In genomic region chr14:30880251-30880650, GRCm38 (mm10) we compare ENCODE assay signal across 20 mouse cellular contexts. TPM values are rescaled to one million over a fixed set of nuclear protein-coding genes. Genes with fewer than 3 reads are reported as not detected.
A peak's percentile ranks its signal among the peaks of the same experiment; 100 is the strongest.
DNase-seq lines count a peak whose midpoint lies in the region; ATAC-seq and TF ChIP-seq lines count a peak whose summit lies in the region.
"Had no signal": no experiment of that assay in that cellular context is flagged by ENCODE, and none has a peak within 500 bp of the region (broad histone marks: within the 10 kb centered on the region; RNA-seq: fewer than 3 reads in every experiment).

No protein-coding gene starts in this region.

- intact Hi-C loops in heart, adult 2 months (cut with DNase I): loop anchor here (5.0 kb wide), 1 partner anchor 67 kb away; no protein-coding TSS in a partner anchor
- intact Hi-C loops in heart, postnatal 25 days (cut with DNase I): loop anchor here (2.0 to 5.0 kb wide), 2 partner anchors 13 to 62 kb away; partner anchors contain the start of gene Itih1

- H3K9me3 ChIP-seq in intestine, embryonic 15.5 days: no peaks in the 10 kb centered on the region
- H3K9me3 ChIP-seq in intestine, postnatal 0 days (ENCODE audit: control insufficient read depth): no peaks in the 10 kb centered on the region
- no peaks in the 10 kb centered on the region for H3K9me3 ChIP-seq in intestine, embryonic 16.5 days (ENCODE audit: control insufficient read depth, low read length)
- H3K9me3 ChIP-seq: forebrain, embryonic 15.5 days; neural tube, embryonic 12.5 days had no signal

- no peaks in the 10 kb centered on the region for H3K36me3 ChIP-seq in heart, adult 2 months (ENCODE audit: control insufficient read depth, insufficient read depth, low read length)
- no peaks in the 10 kb centered on the region for H3K36me3 ChIP-seq in intestine, embryonic 15.5 days
- H3K36me3 ChIP-seq in intestine, postnatal 0 days (ENCODE audit: control insufficient read depth, insufficient read depth): no peaks in the 10 kb centered on the region
- H3K36me3 ChIP-seq in intestine, embryonic 16.5 days (ENCODE audit: control insufficient read depth, insufficient read depth, low read length): no peaks in the 10 kb centered on the region

- peak overlapping the region; percentile 85 for H3K27ac ChIP-seq in heart, adult 2 months
- no peak overlapping the region for H3K27ac ChIP-seq in intestine, embryonic 15.5 days
- no peak overlapping the region for H3K27ac ChIP-seq in intestine, postnatal 0 days (ENCODE audit: low read depth, low read length)
- no peak overlapping the region for H3K27ac ChIP-seq in intestine, embryonic 16.5 days (ENCODE audit: low read length)
- H3K27ac ChIP-seq: forebrain, embryonic 15.5 days; hindbrain, embryonic 14.5 days; liver, embryonic 14.5 days; neural tube, embryonic 12.5 days had no signal

- H3K79me2 ChIP-seq in heart, adult 2 months (replicated peaks; ENCODE audit: control insufficient read depth, insufficient read depth, low read length): no peaks in the 10 kb centered on the region

- no peak for TF ChIP-seq POLR2A in heart, adult 2 months (IDR thresholded peaks at IDR 0.05; ENCODE audit: insufficient read depth, low read depth, low read length)

- no peak for DNase-seq in heart, adult 2 months
- DNase-seq in heart, postnatal 25 days (ENCODE audit: low spot score): no peak
- peak; percentile 24 for DNase-seq in adipocyte (ENCODE audit: low spot score)
- DNase-seq in natural killer cell, adult 2 months (ENCODE audit: low spot score in 2 of 2): no peak
- DNase-seq: adrenal gland, postnatal 14 days; cerebellum, adult 8-10 months; cerebellum, postnatal 36 days; layer of hippocampus, adult 9-11 months; lung, embryonic 14.5 days; right cerebral cortex, postnatal 14 days; spleen, adult 18-20 months had no signal

- H3K4me3 ChIP-seq in heart, adult 2 months: peak overlapping the region; percentile 31; the same call in 1 of the 2 replicates
- H3K4me3 ChIP-seq in intestine, embryonic 15.5 days (replicated peaks): no peak overlapping the region
- no peak overlapping the region for H3K4me3 ChIP-seq in intestine, postnatal 0 days (ENCODE audit: low read depth, low read length)
- H3K4me3 ChIP-seq in intestine, embryonic 16.5 days (ENCODE audit: low read length): no peak overlapping the region
- H3K4me3 ChIP-seq: forebrain, embryonic 15.5 days; neural tube, embryonic 12.5 days had no signal

- H3K27me3 ChIP-seq in heart, adult 2 months (ENCODE audit: control insufficient read depth, insufficient read depth, low read length): no peaks in the 10 kb centered on the region
- H3K27me3 ChIP-seq in intestine, embryonic 15.5 days (replicated peaks): no peaks in the 10 kb centered on the region
- no peaks in the 10 kb centered on the region for H3K27me3 ChIP-seq in intestine, postnatal 0 days (replicated peaks; ENCODE audit: control insufficient read depth, insufficient read depth, low read length)
- H3K27me3 ChIP-seq in intestine, embryonic 16.5 days (replicated peaks; ENCODE audit: control insufficient read depth, insufficient read depth, low read length): no peaks in the 10 kb centered on the region
- H3K27me3 ChIP-seq: forebrain, embryonic 15.5 days; neural tube, embryonic 12.5 days had no signal

- no peak for TF ChIP-seq EP300 in heart, adult 2 months (IDR thresholded peaks at IDR 0.05; ENCODE audit: insufficient read depth, low read depth, low read length)

- ATAC-seq in intestine, embryonic 15.5 days: no peak
- no peak for ATAC-seq in intestine, postnatal 0 days
- ATAC-seq in intestine, embryonic 16.5 days: no peak
- ATAC-seq in megakaryocyte progenitor cell, adult 5-6 weeks (replicated peaks; ENCODE audit: poor library complexity): no peak
- ATAC-seq: forebrain, embryonic 15.5 days had no signal

- H3K4me1 ChIP-seq in heart, adult 2 months (ENCODE audit: control insufficient read depth, insufficient read depth, low read length): peaks cover 13% of the 10 kb centered on the region
- peaks cover 15% of the 10 kb centered on the region for H3K4me1 ChIP-seq in intestine, embryonic 15.5 days (replicated peaks)
- H3K4me1 ChIP-seq in intestine, postnatal 0 days (replicated peaks; ENCODE audit: control insufficient read depth, insufficient read depth, low read length): no peaks in the 10 kb centered on the region
- H3K4me1 ChIP-seq in intestine, embryonic 16.5 days (ENCODE audit: control insufficient read depth, insufficient read depth, low read length): peaks cover 19% of the 10 kb centered on the region
- H3K4me1 ChIP-seq: neural tube, embryonic 12.5 days had no signal

- peak overlapping the region; percentile 55; the same call in 1 of the 2 replicates for H3K9ac ChIP-seq in heart, adult 2 months (ENCODE audit: low read depth, low read length)
- no peak overlapping the region for H3K9ac ChIP-seq in intestine, embryonic 15.5 days
- H3K9ac ChIP-seq in intestine, postnatal 0 days (ENCODE audit: low read depth, low read length): no peak overlapping the region
- no peak overlapping the region for H3K9ac ChIP-seq in intestine, embryonic 16.5 days (ENCODE audit: low read depth, low read length)
- H3K9ac ChIP-seq: forebrain, embryonic 15.5 days; hindbrain, embryonic 14.5 days; liver, embryonic 14.5 days; lung, embryonic 14.5 days; neural tube, embryonic 12.5 days had no signal

- no peak for TF ChIP-seq CTCF in heart, adult 2 months (IDR thresholded peaks at IDR 0.05)
- TF ChIP-seq CTCF in intestine, postnatal 0 days (IDR thresholded peaks at IDR 0.05; ENCODE audit: low read depth): no peak

- 66% methylated on average over 8 of the region's 8 CpGs for WGBS in heart, adult 2 months
- 72% methylated on average over 8 of the region's 8 CpGs for WGBS in intestine, embryonic 15.5 days
- 69% methylated on average over 8 of the region's 8 CpGs for WGBS in intestine, postnatal 0 days
- WGBS in intestine, embryonic 16.5 days: 66% methylated on average over 8 of the region's 8 CpGs

- H3K4me2 ChIP-seq in intestine, embryonic 15.5 days (replicated peaks): peak overlapping the region; percentile 30; the same call in 1 of the 2 replicates
- H3K4me2 ChIP-seq in intestine, postnatal 0 days (replicated peaks; ENCODE audit: low read depth): no peak overlapping the region
- H3K4me2 ChIP-seq in intestine, embryonic 16.5 days (ENCODE audit: low read depth, low read length): peak overlapping the region; percentile 11; the same call in 1 of the 2 replicates
- H3K4me2 ChIP-seq: forebrain, embryonic 15.5 days; hindbrain, embryonic 14.5 days; lung, embryonic 14.5 days; midbrain, embryonic 11.5 days; neural tube, embryonic 12.5 days had no signal

RNA-seq across cellular contexts. Expression of gene Mustn1, which starts 1.3 kb away (rescaled TPM):
- 10 to 100 TPM; 14.4 to 15.9 TPM for total RNA-seq in heart, adult 2 months (2021)
- polyA plus RNA-seq in heart, adult 2 months (2012; rRNA removed): 13.6 and 17.7 TPM in 2 replicates
- 10 to 100 TPM; 11.1 to 16.9 TPM for total RNA-seq in heart, postnatal 25 days (2021)
- polyA plus RNA-seq in intestine, embryonic 15.5 days (2015; fragmentation: Nextera tagmentation; extraction: Ambion mirVana): 8.1 and 8.3 TPM in 2 replicates
- 24.7 and 27.2 TPM in 2 replicates for polyA plus RNA-seq in intestine, postnatal 0 days (2015; fragmentation: Nextera tagmentation; extraction: Ambion mirVana)
- 8.8 and 10.6 TPM in 2 replicates for polyA plus RNA-seq in intestine, embryonic 16.5 days (2015; fragmentation: Nextera tagmentation; extraction: Ambion mirVana)
- 0.47 and 0.49 TPM in 2 replicates for total RNA-seq in megakaryocyte progenitor cell, adult 5-6 weeks (2015)
- 0.27 and 0.50 TPM in 2 replicates for total RNA-seq in megakaryocyte progenitor cell, adult 5-6 weeks (2017)

RNA-seq across cellular contexts. Expression of gene Itih4, which starts 6.0 kb away (rescaled TPM):
- total RNA-seq in heart, adult 2 months (2021): 1 to 10 TPM; 7.1 to 7.3 TPM
- polyA plus RNA-seq in heart, adult 2 months (2012; rRNA removed): 4.7 and 7.0 TPM in 2 replicates
- 1 to 10 TPM; 4.8 to 6.9 TPM for total RNA-seq in heart, postnatal 25 days (2021)
- polyA plus RNA-seq in intestine, embryonic 15.5 days (2015; fragmentation: Nextera tagmentation; extraction: Ambion mirVana): 1.1 and 2.6 TPM in 2 replicates
- polyA plus RNA-seq in intestine, postnatal 0 days (2015; fragmentation: Nextera tagmentation; extraction: Ambion mirVana): 0.16 TPM in 1 of 2 replicates, not detected in the other
- polyA plus RNA-seq in intestine, embryonic 16.5 days (2015; fragmentation: Nextera tagmentation; extraction: Ambion mirVana): 1.0 and 3.1 TPM in 2 replicates
- not detected in 2 replicates for total RNA-seq in megakaryocyte progenitor cell, adult 5-6 weeks (2015)
- not detected in 2 replicates for total RNA-seq in megakaryocyte progenitor cell, adult 5-6 weeks (2017)
- polyA plus RNA-seq: forebrain, embryonic 15.5 days; hindbrain, embryonic 14.5 days; lung, embryonic 14.5 days; midbrain, embryonic 11.5 days; neural tube, embryonic 12.5 days had no signal

RNA-seq across cellular contexts. Expression of gene Itih3, which starts 43.3 kb away (rescaled TPM):
- total RNA-seq in heart, adult 2 months (2021): under 1 TPM; 0.82 to 0.86 TPM
- 0.25 and 0.44 TPM in 2 replicates for polyA plus RNA-seq in heart, adult 2 months (2012; rRNA removed)
- under 1 TPM; 0.39 to 0.64 TPM for total RNA-seq in heart, postnatal 25 days (2021)
- polyA plus RNA-seq in intestine, embryonic 15.5 days (2015; fragmentation: Nextera tagmentation; extraction: Ambion mirVana): 3.2 and 5.1 TPM in 2 replicates
- polyA plus RNA-seq in intestine, postnatal 0 days (2015; fragmentation: Nextera tagmentation; extraction: Ambion mirVana): 3.9 and 4.7 TPM in 2 replicates
- 3.6 and 8.1 TPM in 2 replicates for polyA plus RNA-seq in intestine, embryonic 16.5 days (2015; fragmentation: Nextera tagmentation; extraction: Ambion mirVana)
- total RNA-seq in megakaryocyte progenitor cell, adult 5-6 weeks (2015): not detected in 2 replicates
- total RNA-seq in megakaryocyte progenitor cell, adult 5-6 weeks (2017): not detected in 2 replicates

RNA-seq across cellular contexts. Expression of gene Tmem110, which starts 54.9 kb away (rescaled TPM):
- 1 to 10 TPM; 7.3 to 9.4 TPM for total RNA-seq in heart, adult 2 months (2021)
- 13.1 and 14.3 TPM in 2 replicates for polyA plus RNA-seq in heart, adult 2 months (2012; rRNA removed)
- 1 to 10 TPM; 8.1 to 8.7 TPM for total RNA-seq in heart, postnatal 25 days (2021)
- 22.0 and 22.2 TPM in 2 replicates for polyA plus RNA-seq in intestine, embryonic 15.5 days (2015; fragmentation: Nextera tagmentation; extraction: Ambion mirVana)
- polyA plus RNA-seq in intestine, postnatal 0 days (2015; fragmentation: Nextera tagmentation; extraction: Ambion mirVana): 17.5 and 18.0 TPM in 2 replicates
- polyA plus RNA-seq in intestine, embryonic 16.5 days (2015; fragmentation: Nextera tagmentation; extraction: Ambion mirVana): 18.6 and 20.6 TPM in 2 replicates
- 7.1 and 10.9 TPM in 2 replicates for total RNA-seq in megakaryocyte progenitor cell, adult 5-6 weeks (2015)
- 6.4 and 9.8 TPM in 2 replicates for total RNA-seq in megakaryocyte progenitor cell, adult 5-6 weeks (2017)
